Mouse (Mus musculus): ENCODE data around the gene Ghrl.
"Not testable (repeated sequence)": the region's sequence is repeated elsewhere in the genome, so short reads cannot be mapped to it uniquely, and the experiment has no call there.

The Ghrl gene

GRCm38 (mm10) chr6:113719878-113720277, at the start of gene Ghrl:
Gene Ghrl, minus strand, starts transcription at chr6:113719880.
- in situ Hi-C loops (cut with MboI; ENCODE audit: unreplicated experiment in 2 of 2): no loop called here

DNA sequence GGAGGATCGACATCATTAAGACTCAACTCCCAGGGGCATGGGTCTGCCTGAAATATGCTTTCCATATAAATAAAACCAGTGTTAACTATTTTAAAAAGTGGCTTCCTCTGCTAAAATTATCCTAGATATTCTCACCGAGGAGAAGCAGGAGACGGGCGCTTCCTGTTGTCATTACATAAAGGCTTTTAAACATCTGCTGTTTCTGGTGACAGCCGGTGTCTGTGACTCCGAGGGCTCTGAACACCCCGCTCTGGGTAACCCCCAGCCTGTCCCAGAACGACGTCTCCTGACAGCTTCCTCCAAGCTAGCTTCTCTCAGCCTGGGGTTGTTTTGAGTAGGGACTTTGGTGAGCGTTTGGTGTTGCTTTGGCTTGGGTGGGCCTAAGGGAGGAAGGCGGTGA, 49.1 kb upstream of the Ghrl start:
- in situ Hi-C loops (cut with MboI; ENCODE audit: unreplicated experiment in 2 of 2): loop anchor here in 1 of 2 experiments (25.0 kb wide), 1 partner anchor 918 kb away; no protein-coding TSS in a partner anchor

DNA sequence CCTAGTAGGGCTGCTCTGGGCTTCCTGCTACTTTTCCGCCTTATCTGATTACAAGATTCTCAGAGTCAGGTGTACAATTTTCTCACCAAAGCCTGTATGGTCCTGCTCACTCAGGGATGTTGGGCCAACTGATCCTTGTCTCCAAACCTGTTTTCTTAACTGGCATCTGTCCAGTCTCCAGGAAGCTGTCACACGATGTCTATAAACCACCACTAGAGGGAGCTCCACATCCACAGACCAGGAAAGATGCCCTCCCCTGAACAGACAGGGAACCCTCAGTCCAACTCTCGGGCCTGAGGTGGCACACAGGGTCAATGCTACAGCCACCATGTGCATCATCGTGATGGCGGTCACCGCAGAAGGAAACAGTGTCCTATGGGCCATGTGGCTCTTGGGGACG, 42.0 kb upstream of the Ghrl start:
- in situ Hi-C loops (cut with MboI; ENCODE audit: unreplicated experiment in 2 of 2): loop anchor here (5.0 to 25.0 kb wide), 4 partner anchors 311 to 926 kb away; no protein-coding TSS in a partner anchor

GRCm38 (mm10) chr6:113749119-113749685, 29.5 kb upstream of the Ghrl start:
- in situ Hi-C loops (cut with MboI; ENCODE audit: unreplicated experiment in 2 of 2): loop anchor here in 1 of 2 experiments (25.0 kb wide), 1 partner anchor 1062 kb away; the partner anchor contains the start of gene Rad18

- in situ Hi-C loops (cut with MboI; ENCODE audit: unreplicated experiment in 2 of 2): loop anchor here in 1 of 2 experiments (25.0 kb wide), 1 partner anchor 1061 kb away; the partner anchor contains the start of gene Rad18
Observed at GRCm38 (mm10) chr6:113748351-113748750, 28.7 kb upstream of the Ghrl start.

DNA sequence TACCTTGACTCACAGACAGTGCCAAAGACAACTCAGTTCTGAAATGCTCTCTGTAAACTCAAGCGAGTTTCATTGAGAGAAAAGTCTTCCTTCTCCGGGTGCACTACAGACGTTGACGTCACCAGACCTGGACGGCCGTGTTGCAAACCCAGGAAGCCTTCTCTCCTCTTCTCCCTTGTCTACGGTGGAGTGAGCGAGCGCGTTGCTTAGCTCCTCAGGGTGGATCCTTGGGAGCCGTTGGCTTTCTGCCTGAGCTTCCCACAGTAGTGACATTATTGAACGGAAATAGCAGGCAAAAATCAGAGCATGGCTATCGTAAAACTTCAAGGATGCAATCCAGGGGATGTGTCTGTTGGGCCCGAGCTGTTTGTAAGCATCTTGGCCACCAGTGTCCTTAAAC, 27.6 kb upstream of the Ghrl start:
- in situ Hi-C loops (cut with MboI; ENCODE audit: unreplicated experiment in 2 of 2): loop anchor here in 1 of 2 experiments (25.0 kb wide), 1 partner anchor 1060 kb away; the partner anchor contains the start of gene Rad18

DNA sequence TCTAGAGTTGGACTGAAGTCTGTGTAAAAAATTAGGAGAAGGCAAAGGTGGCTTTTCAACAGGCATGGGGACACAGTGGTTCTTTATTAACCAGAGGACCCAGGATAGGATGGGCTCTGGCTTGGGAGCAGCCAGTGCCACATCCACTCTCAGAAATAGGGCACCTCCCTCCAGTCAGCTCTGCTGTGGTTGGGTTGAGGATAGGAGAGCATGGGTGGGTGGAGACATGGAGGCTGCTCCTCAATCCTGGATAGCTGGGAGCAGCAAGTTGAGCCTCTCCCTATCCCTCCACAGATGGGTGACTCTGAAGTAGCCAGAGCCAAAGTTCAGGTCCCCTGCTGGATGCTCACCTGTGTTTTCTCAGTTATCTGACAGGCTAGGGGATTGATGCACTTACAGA, 25.4 kb upstream of the Ghrl start:
- in situ Hi-C loops (cut with MboI; ENCODE audit: unreplicated experiment in 2 of 2): loop anchor here in 1 of 2 experiments (25.0 kb wide), 1 partner anchor 1058 kb away; the partner anchor contains the start of gene Rad18

GRCm38 (mm10) chr6:113743111-113743510, 23.4 kb upstream of the Ghrl start:
- in situ Hi-C loops (cut with MboI; ENCODE audit: unreplicated experiment in 2 of 2): loop anchor here in 1 of 2 experiments (25.0 kb wide), 1 partner anchor 1056 kb away; the partner anchor contains the start of gene Rad18

- in situ Hi-C loops (cut with MboI; ENCODE audit: unreplicated experiment in 2 of 2): loop anchor here in 1 of 2 experiments (25.0 kb wide), 1 partner anchor 1055 kb away; the partner anchor contains the start of gene Rad18
Observed at GRCm38 (mm10) chr6:113742321-113742720, 22.6 kb upstream of the Ghrl start.

DNA sequence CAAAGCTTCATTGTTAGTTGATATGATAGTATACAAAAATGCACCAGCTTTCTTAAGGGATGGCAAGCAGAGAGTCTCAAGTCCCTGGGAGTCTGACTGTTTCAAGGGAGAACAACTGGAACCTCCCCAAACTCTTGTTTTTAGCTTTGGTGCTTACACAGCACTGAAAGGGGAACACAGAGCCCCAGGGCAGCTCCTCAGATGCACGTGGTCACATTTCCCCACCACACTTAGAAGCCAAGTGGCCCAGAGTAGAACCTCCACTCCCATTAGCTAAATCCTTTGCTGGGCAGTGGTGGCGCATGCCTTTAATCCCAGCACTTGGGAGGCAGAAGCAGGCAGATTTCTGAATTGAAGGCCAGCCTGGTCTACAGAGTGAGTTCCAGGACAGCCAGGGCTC, 21.7 kb upstream of the Ghrl start:
- in situ Hi-C loops (cut with MboI; ENCODE audit: unreplicated experiment in 2 of 2): loop anchor here in 1 of 2 experiments (25.0 kb wide), 1 partner anchor 1054 kb away; the partner anchor contains the start of gene Rad18

DNA sequence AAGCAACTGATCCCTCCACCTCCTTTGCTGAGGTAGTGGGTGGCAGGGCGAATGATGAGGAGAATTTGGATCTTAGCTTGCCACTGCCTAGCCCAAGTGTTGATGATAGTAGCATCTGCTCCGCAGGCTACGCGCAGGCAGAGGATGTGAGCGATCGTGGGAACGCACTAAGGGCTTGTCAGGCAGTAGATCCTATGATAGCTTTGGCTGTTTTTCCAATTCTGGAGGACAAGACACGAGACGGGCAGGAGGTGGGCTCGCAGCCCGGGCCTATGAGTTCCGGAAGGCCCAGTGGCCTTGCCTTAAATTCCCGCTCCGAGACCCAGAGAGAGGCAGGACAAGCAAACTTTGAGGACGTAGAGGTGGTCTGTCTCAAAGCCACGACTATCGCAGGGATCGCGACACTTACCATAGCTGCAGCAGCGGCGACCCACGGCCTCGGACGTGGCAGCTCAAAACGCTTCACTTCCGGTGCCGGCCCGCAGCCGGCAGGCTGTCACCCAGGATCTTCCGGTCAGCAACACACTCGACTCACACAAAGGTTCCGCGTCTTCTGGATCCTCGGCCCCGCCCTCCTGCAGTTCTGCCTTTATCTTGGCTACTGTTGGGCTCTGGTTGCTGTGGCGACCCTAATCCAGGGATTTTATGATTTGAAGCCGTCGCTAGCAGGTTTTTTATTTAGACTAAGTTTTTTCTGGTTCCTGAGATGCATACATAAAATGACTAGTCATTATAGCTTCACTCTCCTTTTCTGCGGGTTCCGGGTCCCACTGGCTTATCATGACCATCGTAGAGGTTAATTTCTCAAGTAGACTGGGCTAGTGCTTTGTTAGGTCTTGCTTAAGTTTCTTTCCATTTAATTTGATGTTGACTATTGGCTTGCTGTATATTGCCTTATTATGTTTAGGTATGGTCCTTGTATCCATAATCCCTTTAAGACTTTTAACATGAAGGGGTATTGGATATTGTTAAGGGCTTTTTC, 20.8 kb upstream of the Ghrl start, which contains the start of gene Sec13:
Gene Sec13 (minus strand): TSS at position 508 of the 982 bp plus-strand sequence.
- in situ Hi-C loops (cut with MboI; ENCODE audit: unreplicated experiment in 2 of 2): loop anchor here in 1 of 2 experiments (25.0 kb wide), 1 partner anchor 1053 kb away; the partner anchor contains the start of gene Rad18

DNA sequence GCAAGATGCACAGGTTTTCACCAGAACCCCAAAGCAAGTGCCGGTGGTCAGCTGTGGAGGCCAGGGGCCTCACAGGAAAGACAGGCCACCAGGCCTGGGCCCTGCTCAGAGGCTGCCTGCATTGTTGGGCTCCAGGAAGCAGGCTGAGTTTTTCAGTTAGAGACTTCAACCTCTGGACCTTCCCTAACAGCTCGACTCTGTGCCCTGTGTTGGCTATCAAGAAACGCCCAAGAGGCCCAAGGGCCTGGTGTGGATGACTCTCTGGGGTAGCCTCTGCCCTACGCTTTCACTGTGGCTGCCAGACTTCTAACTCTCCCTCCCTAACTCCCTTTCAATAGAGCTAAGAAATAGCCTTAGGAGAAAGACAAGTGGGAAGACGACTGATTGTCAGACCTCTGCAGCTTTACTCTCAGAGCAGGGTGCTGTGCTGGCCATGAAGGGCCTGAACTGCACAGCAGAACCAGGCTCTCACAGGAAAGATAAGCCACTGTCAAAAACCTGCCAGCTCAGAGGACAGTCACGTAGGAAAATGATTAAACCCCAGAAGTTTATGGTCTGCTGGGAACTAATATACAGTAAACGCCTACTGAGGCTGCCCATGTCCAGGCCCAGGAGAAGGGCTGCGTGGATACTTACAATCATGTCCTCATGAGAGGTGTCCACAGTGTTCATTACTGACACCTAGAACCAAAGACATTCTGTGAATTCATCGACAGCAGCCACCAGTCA, 17.8 kb upstream of the Ghrl start:
- in situ Hi-C loops (cut with MboI; ENCODE audit: unreplicated experiment in 2 of 2): loop anchor here in 1 of 2 experiments (25.0 kb wide), 1 partner anchor 1050 kb away; the partner anchor contains the start of gene Rad18

DNA sequence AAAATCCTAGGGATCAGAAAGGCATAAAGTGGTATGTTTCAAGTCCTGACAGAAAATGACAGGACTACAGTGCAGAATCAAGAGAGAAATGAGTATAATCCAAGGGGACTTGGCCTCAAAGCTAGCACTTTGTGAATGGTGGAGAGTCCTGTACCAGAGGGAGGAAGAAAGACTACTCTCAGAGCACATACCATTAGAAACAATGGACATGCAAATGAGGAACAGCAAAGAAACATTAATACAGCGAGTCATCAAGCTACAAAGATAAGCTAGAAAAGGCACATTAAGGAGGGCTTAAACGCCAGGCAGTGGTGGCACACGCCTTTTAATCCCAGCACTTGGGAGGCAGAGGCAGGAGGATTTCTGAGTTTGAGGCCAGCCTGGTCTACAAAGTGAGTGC, 11.6 kb upstream of the Ghrl start:
- in situ Hi-C loops (cut with MboI; ENCODE audit: unreplicated experiment in 2 of 2): loop anchor here in 1 of 2 experiments (25.0 kb wide), 1 partner anchor 1044 kb away; the partner anchor contains the start of gene Rad18

DNA sequence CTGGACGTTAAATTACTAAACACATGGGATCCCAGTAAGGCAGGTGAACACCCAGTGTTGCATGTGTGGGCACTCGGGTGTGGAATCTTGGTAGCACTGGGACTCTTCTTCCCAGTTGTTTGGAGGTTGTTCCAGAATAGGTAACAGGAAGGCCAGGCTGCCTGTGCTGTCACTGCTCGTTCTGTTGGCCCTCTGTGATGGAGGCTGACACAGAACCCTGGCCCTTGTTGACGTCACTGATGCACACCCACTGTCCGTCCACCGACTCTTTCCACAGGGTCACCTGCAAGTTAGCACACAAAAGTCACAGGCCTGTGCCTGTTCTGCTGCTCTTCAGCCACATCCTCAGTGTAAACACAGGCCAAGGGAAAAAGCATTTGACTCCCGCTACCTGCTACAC, 8.5 kb upstream of the Ghrl start:
- in situ Hi-C loops (cut with MboI; ENCODE audit: unreplicated experiment in 2 of 2): loop anchor here in 1 of 2 experiments (25.0 kb wide), 1 partner anchor 1041 kb away; the partner anchor contains the start of gene Rad18

- in situ Hi-C loops (cut with MboI; ENCODE audit: unreplicated experiment in 2 of 2): no loop called here
Observed at GRCm38 (mm10) chr6:113721061-113721460, 1.4 kb upstream of the Ghrl start.

GRCm38 (mm10) chr6:113717541-113717940, 2.1 kb downstream of the Ghrl start:
- in situ Hi-C loops (cut with MboI; ENCODE audit: unreplicated experiment in 2 of 2): no loop called here

- in situ Hi-C loops (cut with MboI; ENCODE audit: unreplicated experiment in 2 of 2): no loop called here
Observed at GRCm38 (mm10) chr6:113714797-113715196, 4.9 kb downstream of the Ghrl start.

GRCm38 (mm10) chr6:113714276-113714675, 5.4 kb downstream of the Ghrl start:
- in situ Hi-C loops (cut with MboI; ENCODE audit: unreplicated experiment in 2 of 2): no loop called here

- in situ Hi-C loops (cut with MboI; ENCODE audit: unreplicated experiment in 2 of 2): not testable (repeated sequence)
Observed at GRCm38 (mm10) chr6:113713389-113713788, 6.3 kb downstream of the Ghrl start.

DNA sequence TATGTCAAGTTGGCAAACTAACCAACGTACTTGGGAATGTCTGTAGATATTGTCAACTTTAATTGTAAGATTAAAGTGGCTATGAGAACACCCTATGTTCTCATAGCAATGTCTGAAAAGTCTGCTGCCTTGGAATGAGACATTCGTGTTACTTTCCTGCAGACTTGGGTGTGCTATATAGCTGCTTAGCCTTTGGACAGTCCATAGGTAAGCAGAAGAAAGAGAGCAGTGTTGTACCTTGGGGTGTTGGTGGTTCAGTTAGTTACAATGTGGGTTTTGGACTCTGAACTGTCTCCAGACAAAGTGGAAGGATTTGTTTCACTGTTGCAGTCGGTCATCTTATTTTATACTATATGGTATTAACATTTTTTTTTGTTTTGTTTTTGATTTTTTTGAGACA, 7.0 kb downstream of the Ghrl start:
- in situ Hi-C loops (cut with MboI; ENCODE audit: unreplicated experiment in 2 of 2): no loop called here
